Mouse (Mus musculus) liver, embryonic 11.5 days (tissue): ENCODE measurements around the gene 1700001C19Rik. TPM values are rescaled to one million over a fixed set of nuclear protein-coding genes. Genes with fewer than 3 reads are reported as not detected.

Experiments used
- ATAC-seq: fragments of 200-750 bp; cut with Nextera tagmentation; replicated peaks from 2 replicates; pipeline ENCODE4 v1.8.0; 2017; ENCODE audit warnings: moderate number of reproducible peaks, mild to moderate bottlenecking, moderate TSS enrichment, moderate library complexity; ENCODE audit not compliant: low FRiP score
- DNase-seq: peaks from one replicate; pipeline ENCODE4 v3.0.0-alpha.2; 2017; ENCODE audit warnings: low spot score
- H3K27ac ChIP-seq: fragments of 300-500 bp; sonication (generic); 2 replicates; pipeline ENCODE4 v1.5.1; 2014; ENCODE audit warnings: mild to moderate bottlenecking, low read depth, low read length, control low read depth
- H3K27me3 ChIP-seq: fragments of 300-500 bp; sonication (generic); replicated peaks from 2 replicates; pipeline ENCODE4 v1.6.1; 2014; ENCODE audit warnings: low read length, mixed read lengths; ENCODE audit not compliant: control insufficient read depth, insufficient read depth
- H3K36me3 ChIP-seq: fragments of 300-500 bp; sonication (generic); 2 replicates; pipeline ENCODE4 v1.6.1; 2014; ENCODE audit warnings: mild to moderate bottlenecking, low read length, moderate library complexity, mixed read lengths; ENCODE audit not compliant: control insufficient read depth, insufficient read depth
- H3K4me1 ChIP-seq: fragments of 300-500 bp; sonication (generic); replicated peaks from 2 replicates; pipeline ENCODE4 v1.6.1; 2014; ENCODE audit warnings: low read length, mixed read lengths; ENCODE audit not compliant: control insufficient read depth, insufficient read depth
- H3K4me2 ChIP-seq: fragments of 300-500 bp; sonication (generic); 2 replicates; pipeline ENCODE4 v1.6.1; 2014; ENCODE audit warnings: mild to moderate bottlenecking, control low read depth, moderate library complexity
- H3K4me3 ChIP-seq: fragments of 300-500 bp; sonication (generic); 2 replicates; pipeline ENCODE4 v1.5.1; 2014; ENCODE audit warnings: low read depth, low read length, control low read depth
- H3K9ac ChIP-seq: fragments of 300-500 bp; sonication (generic); 2 replicates; pipeline ENCODE4 v1.6.1; 2014; ENCODE audit warnings: low read depth, low read length, control low read depth
- H3K9me3 ChIP-seq: fragments of 300-500 bp; sonication (generic); 2 replicates; pipeline ENCODE4 v1.6.1; 2016; ENCODE audit warnings: low read length, inconsistent platforms, mixed read lengths; ENCODE audit not compliant: control insufficient read depth
- WGBS: fragments of 180-500 bp; shearing (Covaris S2); extraction: QIAGEN DNeasy Blood & Tissue Kit; methylation state at CpG from one replicate; pipeline ENCODE4 v1.1.7; 2014; 5-methylcytosine and 5-hydroxymethylcytosine counted together
- polyA plus RNA-seq: library from polyadenylated mRNA; unstranded; fragments of >200 nt; fragmentation: Nextera tagmentation; extraction: Ambion mirVana; gene quantifications from 2 replicates; pipeline ENCODE4 v1.2.1, GENCODE M21; 2014

Gene 1700001C19Rik
- polyA plus RNA-seq, 1 experiment from 2014 or later: 0.52 TPM

GRCm38 (mm10) chr17:47386649-47387048, 50.5 kb downstream of the 1700001C19Rik start:
- no peak overlapping the region for H3K9ac ChIP-seq
- 62% methylated on average over 4 of the region's 4 CpGs for WGBS
- H3K4me3 ChIP-seq: no peak overlapping the region
- H3K27me3 ChIP-seq: no peaks in the 10 kb centered on the region
- DNase-seq: no peak
- no peak for ATAC-seq
- no peak overlapping the region for H3K4me2 ChIP-seq
- no peak overlapping the region for H3K27ac ChIP-seq
- no peaks in the 10 kb centered on the region; the same call in 1 of the 2 replicates for H3K9me3 ChIP-seq
- no peaks in the 10 kb centered on the region for H3K36me3 ChIP-seq
- H3K4me1 ChIP-seq: no peaks in the 10 kb centered on the region

GRCm38 (mm10) chr17:47385145-47385544, 52.0 kb downstream of the 1700001C19Rik start, which contains the start of gene Guca1b:
Gene Guca1b, plus strand, starts transcription at chr17:47385393.
- DNase-seq: no peak
- no peak within 1 kb of the TSS for H3K4me2 ChIP-seq
- H3K4me3 ChIP-seq: no peak within 1 kb of the TSS
- H3K9me3 ChIP-seq: no peaks in the 10 kb centered on the region; the same call in 1 of the 2 replicates
- no peak for ATAC-seq
- no peaks in the 10 kb centered on the region for H3K4me1 ChIP-seq
- WGBS: 41% methylated on average over 10 of the region's 10 CpGs
- H3K36me3 ChIP-seq: no peaks in the 10 kb centered on the region
- H3K27me3 ChIP-seq: no peaks in the 10 kb centered on the region
- no peak within 1 kb of the TSS for H3K9ac ChIP-seq
- no peak within 1 kb of the TSS for H3K27ac ChIP-seq

GRCm38 (mm10) chr17:47384064-47384463, 53.1 kb downstream of the 1700001C19Rik start:
- H3K4me1 ChIP-seq: no peaks in the 10 kb centered on the region; the same call in 1 of the 2 replicates
- H3K36me3 ChIP-seq: peaks cover 6% of the 10 kb centered on the region; the same call in 1 of the 2 replicates
- ATAC-seq: no peak
- H3K27ac ChIP-seq: no peak overlapping the region
- 88% methylated on average over 3 of the region's 3 CpGs for WGBS
- no peak overlapping the region for H3K4me2 ChIP-seq
- H3K9me3 ChIP-seq: no peaks in the 10 kb centered on the region; the same call in 1 of the 2 replicates
- DNase-seq: no peak
- no peaks in the 10 kb centered on the region for H3K27me3 ChIP-seq
- no peak overlapping the region for H3K4me3 ChIP-seq
- H3K9ac ChIP-seq: no peak overlapping the region

GRCm38 (mm10) chr17:47383266-47383665, 53.9 kb downstream of the 1700001C19Rik start:
- DNase-seq (no peak), ATAC-seq (no peak)
- 82% methylated on average over 4 of the region's 4 CpGs for WGBS
- no peak overlapping the region for H3K27ac ChIP-seq
- no peaks in the 10 kb centered on the region for H3K27me3 ChIP-seq
- no peaks in the 10 kb centered on the region; the same call in 1 of the 2 replicates for H3K4me1 ChIP-seq
- no peak overlapping the region for H3K4me3 ChIP-seq
- H3K9me3 ChIP-seq: no peaks in the 10 kb centered on the region; the same call in 1 of the 2 replicates
- H3K36me3 ChIP-seq: peaks cover 11% of the 10 kb centered on the region
- no peak overlapping the region for H3K9ac ChIP-seq
- H3K4me2 ChIP-seq: no peak overlapping the region

GRCm38 (mm10) chr17:47381917-47382316, 55.3 kb downstream of the 1700001C19Rik start:
- H3K9ac ChIP-seq: no peak overlapping the region
- DNase-seq: no peak
- H3K27me3 ChIP-seq: no peaks in the 10 kb centered on the region
- no peak overlapping the region for H3K27ac ChIP-seq
- no peaks in the 10 kb centered on the region; the same call in 1 of the 2 replicates for H3K4me1 ChIP-seq
- peaks cover 16% of the 10 kb centered on the region for H3K36me3 ChIP-seq
- WGBS: 90% methylated on average over 11 of the region's 11 CpGs
- H3K9me3 ChIP-seq: no peaks in the 10 kb centered on the region; the same call in 1 of the 2 replicates
- ATAC-seq: no peak
- no peak overlapping the region for H3K4me2 ChIP-seq
- no peak overlapping the region for H3K4me3 ChIP-seq

GRCm38 (mm10) chr17:47378133-47378532, 59.0 kb downstream of the 1700001C19Rik start:
- Histone ChIP-seq H3K4me3 (no peak overlapping the region), H3K36me3 (peaks cover 33% of the 10 kb centered on the region)

GRCm38 (mm10) chr17:47376779-47377280, 60.3 kb downstream of the 1700001C19Rik start:
- H3K4me2 ChIP-seq: no peak overlapping the region
- ATAC-seq: no peak
- no peaks in the 10 kb centered on the region for H3K9me3 ChIP-seq
- peaks cover 38% of the 10 kb centered on the region for H3K36me3 ChIP-seq
- no peak for DNase-seq
- 85% methylated on average over 6 of the region's 6 CpGs for WGBS
- no peak overlapping the region for H3K9ac ChIP-seq
- no peak overlapping the region for H3K27ac ChIP-seq
- no peaks in the 10 kb centered on the region for H3K27me3 ChIP-seq
- H3K4me3 ChIP-seq: no peak overlapping the region
- no peaks in the 10 kb centered on the region; the same call in 1 of the 2 replicates for H3K4me1 ChIP-seq

More at GRCm38 (mm10) chr17:47378133-47378532, 59.0 kb downstream of the 1700001C19Rik start:
- Histone ChIP-seq H3K27ac (no peak overlapping the region), H3K4me2 (no peak overlapping the region), H3K9ac (no peak overlapping the region), H3K27me3 (no peaks in the 10 kb centered on the region), H3K4me1 (no peaks in the 10 kb centered on the region; the same call in 1 of the 2 replicates), H3K9me3 (no peaks in the 10 kb centered on the region)
- 89% methylated on average over 15 of the region's 15 CpGs for WGBS
- DNase-seq (no peak), ATAC-seq (no peak)

- no peak for DNase-seq
- WGBS: 81% methylated on average over 6 of the region's 6 CpGs
- no peaks in the 10 kb centered on the region for H3K27me3 ChIP-seq
- no peak for ATAC-seq
- H3K4me3 ChIP-seq: no peak overlapping the region
- peaks cover 2% of the 10 kb centered on the region; the same call in 1 of the 2 replicates for H3K4me1 ChIP-seq
- H3K9me3 ChIP-seq: no peaks in the 10 kb centered on the region
- H3K9ac ChIP-seq: no peak overlapping the region
- peaks cover 32% of the 10 kb centered on the region for H3K36me3 ChIP-seq
- H3K4me2 ChIP-seq: no peak overlapping the region
- H3K27ac ChIP-seq: no peak overlapping the region
These were observed 63.2 kb downstream of the 1700001C19Rik start for GRCm38 (mm10) chr17:47373991-47374390.

GRCm38 (mm10) chr17:47371451-47371850, 65.7 kb downstream of the 1700001C19Rik start:
- Histone ChIP-seq H3K27me3 (no peaks in the 10 kb centered on the region), H3K4me2 (no peak overlapping the region), H3K9me3 (no peaks in the 10 kb centered on the region), H3K4me1 (peaks cover 2% of the 10 kb centered on the region; the same call in 1 of the 2 replicates), H3K4me3 (no peak overlapping the region), H3K36me3 (peaks cover 23% of the 10 kb centered on the region), H3K9ac (no peak overlapping the region), H3K27ac (no peak overlapping the region)
- ATAC-seq: 0 out of 2 replicates have a peak, but pooled peaks have one; percentile 54
- no peak for DNase-seq
- 10% methylated on average over 4 of the region's 4 CpGs for WGBS
